Mouse (Mus musculus) embryonic facial prominence, embryonic 10.5 days (tissue): ENCODE measurements around the gene Gm4756. TPM values are rescaled to one million over a fixed set of nuclear protein-coding genes. Genes with fewer than 3 reads are reported as not detected.
A peak's percentile ranks its signal among the peaks of the same experiment; 100 is the strongest.

ENCODE experiments used
- DNase-seq: peaks from one replicate; pipeline ENCODE4 v3.0.0-alpha.2; 2017; ENCODE audit warnings: low spot score
- H3K27ac ChIP-seq: fragments of 300-500 bp; sonication (generic); replicated peaks from 2 replicates; pipeline ENCODE4 v1.5.1; 2016; ENCODE audit warnings: mild to moderate bottlenecking
- H3K27me3 ChIP-seq: fragments of 300-500 bp; sonication (generic); replicated peaks from 2 replicates; pipeline ENCODE4 v1.6.1; 2016; ENCODE audit warnings: low read depth, mild to moderate bottlenecking; ENCODE audit not compliant: poor library complexity, severe bottlenecking
- H3K36me3 ChIP-seq: fragments of 300-500 bp; sonication (generic); replicated peaks from 2 replicates; pipeline ENCODE4 v1.6.1; 2016; ENCODE audit warnings: mild to moderate bottlenecking, moderate library complexity
- H3K4me1 ChIP-seq: fragments of 300-500 bp; sonication (generic); 2 replicates; pipeline ENCODE4 v1.6.1; 2016
- H3K4me3 ChIP-seq: fragments of 300-500 bp; sonication (generic); 2 replicates; pipeline ENCODE4 v1.5.1; 2016; ENCODE audit warnings: mild to moderate bottlenecking, moderate library complexity
- H3K9me3 ChIP-seq: fragments of 300-500 bp; sonication (generic); 2 replicates; pipeline ENCODE4 v1.6.1; 2016; ENCODE audit warnings: mild to moderate bottlenecking
- WGBS: fragments of 180-500 bp; shearing (Covaris S2); methylation state at CpG from one replicate; pipeline ENCODE4 v1.1.7; 2016; 5-methylcytosine and 5-hydroxymethylcytosine counted together
- polyA plus RNA-seq: library from polyadenylated mRNA; unstranded; fragments of >200 nt; fragmentation: Nextera tagmentation; extraction: Ambion mirVana; gene quantifications from 2 replicates; pipeline ENCODE4 v1.2.1, GENCODE M21; 2016

Gm4756 gene
- polyA plus RNA-seq, 1 experiment from 2014 or later, result not detected

- Histone ChIP-seq H3K36me3 (peaks cover 4% of the 10 kb centered on the region), H3K27ac (peak within 1 kb of the TSS; percentile 87), H3K9me3 (no peaks in the 10 kb centered on the region), H3K4me1 (peaks cover 9% of the 10 kb centered on the region; the same call in 1 of the 2 replicates), H3K4me3 (peak within 1 kb of the TSS; percentile 78), H3K27me3 (no peaks in the 10 kb centered on the region)
- WGBS, result under 1% methylated on average over 45 of the region's 45 CpGs
- peak; percentile 100 for DNase-seq
Measured at GRCm38 (mm10) chr12:72536021-72536597, 113.4 kb downstream of the Gm4756 start, which contains the start of gene Pcnx4. Gene Pcnx4, plus strand, starts transcription at chr12:72536383.

GRCm38 (mm10) chr12:72535599-72535998 lies 113.9 kb downstream of the Gm4756 start:
- Histone ChIP-seq H3K4me3 (peak overlapping the region; percentile 78), H3K36me3 (peaks cover 4% of the 10 kb centered on the region), H3K27ac (peak overlapping the region; percentile 87; the same call in 1 of the 2 replicates), H3K9me3 (no peaks in the 10 kb centered on the region), H3K27me3 (no peaks in the 10 kb centered on the region), H3K4me1 (peaks cover 9% of the 10 kb centered on the region; the same call in 1 of the 2 replicates)
- 46% methylated on average over 3 of the region's 3 CpGs for WGBS
- DNase-seq, result no peak

GRCm38 (mm10) chr12:72533986-72534385 lies 115.5 kb downstream of the Gm4756 start:
- Histone ChIP-seq H3K4me3 (no peak overlapping the region), H3K27ac (no peak overlapping the region), H3K9me3 (0 out of 2 replicates have a peak, but pooled peaks cover 4% of the 10 kb centered on the region), H3K4me1 (peaks cover 9% of the 10 kb centered on the region; the same call in 1 of the 2 replicates), H3K27me3 (no peaks in the 10 kb centered on the region), H3K36me3 (peaks cover 4% of the 10 kb centered on the region)
- WGBS, result 88% methylated on average over 6 of the region's 6 CpGs
- no peak for DNase-seq

GRCm38 (mm10) chr12:72532303-72532702 lies 117.2 kb downstream of the Gm4756 start:
- H3K9me3 ChIP-seq, result 0 out of 2 replicates have a peak, but pooled peaks cover 4% of the 10 kb centered on the region
- H3K27ac ChIP-seq, result no peak overlapping the region
- H3K4me3 ChIP-seq, result no peak overlapping the region
- no peaks in the 10 kb centered on the region for H3K36me3 ChIP-seq
- H3K4me1 ChIP-seq, result peaks cover 8% of the 10 kb centered on the region; the same call in 1 of the 2 replicates
- H3K27me3 ChIP-seq, result no peaks in the 10 kb centered on the region
- 86% methylated on average over 7 of the region's 7 CpGs for WGBS
- no peak for DNase-seq

Other genes starting within 250 kb of the Gm4756 start
- 77.7 and 80.8 TPM in 2 replicates for gene Rtn1, start 240.6 kb downstream of the Gm4756 start, polyA plus RNA-seq
- gene Lrrc9, start 207.8 kb downstream of the Gm4756 start, polyA plus RNA-seq, result 0.87 and 1.3 TPM in 2 replicates
- gene Pcnx4, start 113.3 kb downstream of the Gm4756 start, polyA plus RNA-seq, result 13.8 and 14.7 TPM in 2 replicates
- gene Dhrs7, start 15.2 kb upstream of the Gm4756 start, polyA plus RNA-seq, result 7.6 and 9.3 TPM in 2 replicates
- 53.0 and 57.8 TPM in 2 replicates for gene Ppm1a, start 107.8 kb upstream of the Gm4756 start, polyA plus RNA-seq